Mouse (Mus musculus) liver (tissue): ENCODE data around the gene Upk2.
A peak's percentile ranks its signal among the peaks of the same experiment; 100 is the strongest.

ENCODE experiments used
- DNase-seq: peaks from one replicate; pipeline ENCODE4 v3.0.0-alpha.2; 2020; ENCODE audit warnings: mixed read lengths

Gene Upk2

GRCm38 (mm10) chr9:44487441-44487840, 32.7 kb upstream of the Upk2 start:
- peak; percentile 28 for DNase-seq

DNA sequence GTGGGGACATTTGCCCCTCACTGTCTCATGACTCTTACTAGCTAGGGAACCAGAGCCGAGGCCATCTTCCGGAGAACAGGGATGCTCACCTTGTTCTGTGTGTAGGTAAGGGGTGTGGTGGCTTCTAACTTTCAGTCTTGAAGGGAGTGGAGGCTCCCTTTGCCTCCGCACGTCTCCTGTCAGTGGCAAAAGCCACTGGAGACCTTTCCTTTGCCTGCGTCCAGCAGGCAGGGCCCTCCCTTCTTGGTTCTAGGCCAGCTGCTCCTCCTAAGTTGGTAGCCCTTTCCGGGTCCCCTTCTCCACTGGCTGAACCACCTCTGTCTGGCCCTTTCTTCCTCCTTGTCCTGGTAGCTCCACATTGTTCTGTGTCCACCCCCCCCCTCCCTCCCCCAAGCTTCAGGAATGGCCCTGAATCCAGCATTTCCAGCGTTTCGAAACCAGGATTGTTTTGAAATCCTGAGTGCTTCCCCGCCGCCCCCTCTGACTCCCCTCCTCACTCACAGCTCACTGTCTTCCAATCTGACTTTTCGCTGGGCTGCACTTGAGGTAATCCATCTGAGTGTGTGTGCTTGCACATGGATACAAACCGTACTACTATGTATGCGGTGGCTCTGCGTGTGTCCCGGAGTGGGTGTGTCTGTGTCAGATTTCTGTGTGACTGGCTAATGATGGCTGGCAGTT, 32.1 kb upstream of the Upk2 start:
- peak; percentile 14 for DNase-seq

GRCm38 (mm10) chr9:44486335-44486734, 31.6 kb upstream of the Upk2 start:
- peak; percentile 47 for DNase-seq

- peak; percentile 24 for DNase-seq
These were observed 30.9 kb upstream of the Upk2 start for GRCm38 (mm10) chr9:44485516-44486161.

- no peak for DNase-seq
These were observed 30.3 kb upstream of the Upk2 start for GRCm38 (mm10) chr9:44485105-44485515.

- DNase-seq, result no peak
These were observed 29.7 kb upstream of the Upk2 start for GRCm38 (mm10) chr9:44484311-44485104.

GRCm38 (mm10) chr9:44483510-44484044, 28.8 kb upstream of the Upk2 start:
- peak; percentile 29 for DNase-seq

DNA sequence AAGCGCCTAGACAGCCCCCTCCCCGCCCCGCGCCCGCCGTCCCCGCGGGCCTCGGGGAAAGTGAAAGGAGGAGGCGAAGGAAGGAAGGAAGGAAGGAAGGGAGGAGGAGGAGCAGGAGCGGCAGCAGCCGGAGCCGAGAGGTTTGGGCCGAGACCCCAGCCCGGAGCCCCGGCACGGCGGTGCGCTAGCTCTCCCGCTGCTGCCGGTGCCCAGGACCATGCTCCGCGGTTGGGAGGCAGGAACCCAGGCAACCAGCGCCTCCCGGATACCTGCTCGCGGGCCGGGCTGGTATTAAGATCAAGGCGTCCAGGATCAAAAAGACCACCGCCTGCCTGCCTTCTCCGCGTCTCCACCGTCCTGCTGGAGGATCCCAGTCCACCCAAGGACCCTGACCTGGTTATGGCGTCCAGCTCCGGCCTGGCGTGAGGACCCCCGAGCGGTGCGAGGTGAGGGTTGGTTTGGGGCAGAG, 28.3 kb upstream of the Upk2 start:
- DNase-seq, result peak; percentile 6

GRCm38 (mm10) chr9:44482552-44482951, 27.8 kb upstream of the Upk2 start, which contains the start of gene Bcl9l:
Gene Bcl9l (plus strand): TSS chr9:44482825.
- DNase-seq, result peak; percentile 83

- no peak for DNase-seq
These were observed 27.3 kb upstream of the Upk2 start for GRCm38 (mm10) chr9:44482112-44482511.

- peak; percentile 69 for DNase-seq
These were observed 25.1 kb upstream of the Upk2 start for GRCm38 (mm10) chr9:44479628-44480428.

DNA sequence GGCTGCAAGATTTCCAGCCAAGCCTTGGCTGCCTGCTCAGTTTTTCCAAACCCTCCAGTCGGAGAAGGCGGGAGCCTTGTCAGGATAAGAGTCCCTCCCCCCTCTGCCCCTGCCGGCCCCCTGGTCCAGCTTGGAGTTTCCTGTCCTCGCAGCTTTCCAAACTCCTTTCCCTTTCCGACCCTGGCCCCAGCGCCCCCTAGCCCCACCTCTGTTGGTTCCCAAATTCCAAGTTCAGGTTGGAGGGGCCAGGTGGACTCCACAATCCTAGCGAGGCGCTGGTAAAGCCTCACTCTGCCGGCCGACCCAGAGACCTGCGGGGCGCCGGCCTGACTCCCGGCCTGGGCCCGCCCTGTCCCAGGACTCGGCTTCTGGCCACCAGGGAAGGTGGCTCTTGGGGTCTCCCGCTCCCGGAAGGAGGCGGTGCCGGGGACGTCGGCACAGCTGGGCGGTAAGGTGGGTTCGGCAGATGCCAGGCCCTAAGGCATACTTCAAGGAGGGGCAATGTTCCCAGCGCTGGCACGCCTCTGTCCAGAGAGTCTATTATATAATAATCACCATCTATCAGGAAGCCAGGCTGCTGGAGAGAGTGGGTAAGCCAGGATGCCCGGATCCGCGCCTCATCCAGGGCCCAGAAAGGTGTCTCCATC, 24.3 kb upstream of the Upk2 start:
- peak; percentile 68 for DNase-seq

- peak; percentile 55 for DNase-seq
These were observed 23.6 kb upstream of the Upk2 start for GRCm38 (mm10) chr9:44478229-44478921.

GRCm38 (mm10) chr9:44477339-44478228, 22.8 kb upstream of the Upk2 start:
- DNase-seq, result no peak

- DNase-seq, result no peak
These were observed 21.2 kb upstream of the Upk2 start for GRCm38 (mm10) chr9:44475936-44476335.

GRCm38 (mm10) chr9:44474327-44474726, 19.6 kb upstream of the Upk2 start:
- no peak for DNase-seq

DNA sequence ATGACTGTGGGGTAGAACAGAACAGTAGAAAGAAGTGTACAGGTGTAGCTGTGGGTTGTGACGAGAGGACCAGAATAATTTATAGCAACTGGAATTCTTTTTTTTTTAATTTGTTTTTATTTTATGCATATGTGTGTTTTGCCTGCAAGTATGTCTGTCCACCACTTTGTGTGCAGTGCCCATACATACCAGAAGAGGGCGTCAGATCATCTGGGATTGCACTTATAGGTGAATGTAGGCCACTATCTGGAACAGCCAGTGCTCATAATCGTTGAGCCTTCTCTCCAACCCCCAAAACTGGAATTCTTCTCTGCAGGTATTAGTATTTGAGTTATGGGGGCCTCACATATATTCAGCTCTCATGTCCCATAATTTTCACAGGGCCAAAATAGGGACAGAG, 18.4 kb upstream of the Upk2 start:
- DNase-seq, result no peak

GRCm38 (mm10) chr9:44468800-44469199, 14.0 kb upstream of the Upk2 start:
- DNase-seq, result no peak

- no peak for DNase-seq
These were observed 13.4 kb upstream of the Upk2 start for GRCm38 (mm10) chr9:44468224-44468623.

DNA sequence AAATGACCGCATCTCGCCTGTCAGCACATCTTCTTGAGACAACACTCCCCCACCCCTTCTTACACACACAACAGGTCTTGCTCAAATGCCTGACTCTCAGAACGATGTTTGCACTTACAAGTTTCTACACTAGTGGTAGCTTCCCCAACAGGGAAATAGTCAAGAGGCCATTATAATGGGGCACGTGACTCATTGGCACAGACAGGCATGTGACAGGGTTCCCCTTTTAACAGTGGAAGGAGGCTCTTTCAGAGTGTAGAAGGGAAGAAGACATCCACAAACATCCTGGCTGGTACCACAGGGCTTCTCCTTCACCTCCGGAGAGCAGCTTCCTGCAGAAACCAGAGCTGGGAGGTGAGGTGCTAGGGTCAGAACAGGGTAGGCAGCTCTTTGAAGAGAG, 7.2 kb upstream of the Upk2 start:
- DNase-seq, result no peak
